Mouse (Mus musculus) liver, embryonic 14.5 days (tissue): ENCODE data around the gene Ppp1r21. TPM values are rescaled to one million over a fixed set of nuclear protein-coding genes. Genes with fewer than 3 reads are reported as not detected.

ENCODE experiments used
- ATAC-seq: fragments of 200-750 bp; cut with Nextera tagmentation; 2 replicates; pipeline ENCODE4 v1.8.0; 2017; ENCODE audit warnings: moderate number of reproducible peaks, mild to moderate bottlenecking, moderate library complexity; ENCODE audit not compliant: insufficient read depth
- DNase-seq, 3 experiments: peaks; one replicate each; pipeline ENCODE4 v3.0.0-alpha.2; 2012 to 2013; ENCODE audit warnings: low read depth in 3 of 3, low spot score in 3 of 3
- H3K27ac ChIP-seq: fragments of 300-500 bp; sonication (generic); 2 replicates; pipeline ENCODE4 v1.5.1; 2014; ENCODE audit warnings: moderate library complexity, mild to moderate bottlenecking, control low read depth, inconsistent platforms
- H3K27me3 ChIP-seq: fragments of 300-500 bp; sonication (generic); 2 replicates; pipeline ENCODE4 v1.6.1; 2014; ENCODE audit warnings: mild to moderate bottlenecking, low read length, moderate library complexity; ENCODE audit not compliant: control insufficient read depth, insufficient read depth
- H3K36me3 ChIP-seq: fragments of 300-500 bp; sonication (generic); replicated peaks from 2 replicates; pipeline ENCODE4 v1.6.1; 2014; ENCODE audit warnings: low read depth; ENCODE audit not compliant: control insufficient read depth, insufficient read depth
- H3K4me1 ChIP-seq, 2 experiments: fragments of 200-500 bp in 1 of 2; fragments of 300-500 bp in 1 of 2; sonication (generic) in 1 of 2; replicated peaks; 2 replicates each; pipeline ENCODE4 v1.6.1; 2012 to 2014; ENCODE audit warnings: antibody characterized with exemption in 1 of 2, inconsistent platforms in 1 of 2, low read length in 1 of 2; ENCODE audit not compliant: control insufficient read depth in 2 of 2, insufficient read depth in 2 of 2
- H3K4me2 ChIP-seq: fragments of 300-500 bp; sonication (generic); 2 replicates; pipeline ENCODE4 v1.6.1; 2014; ENCODE audit warnings: low read depth, mild to moderate bottlenecking, control low read depth, moderate library complexity
- H3K4me3 ChIP-seq, 2 experiments: fragments of 200-500 bp in 1 of 2; fragments of 300-500 bp in 1 of 2; sonication (generic) in 1 of 2; 2 replicates each; pipeline ENCODE4 v1.5.1; 2012 to 2014; ENCODE audit warnings: low read depth in 2 of 2, low read length in 2 of 2, mild to moderate bottlenecking in 2 of 2, control low read depth in 1 of 2, inconsistent platforms in 1 of 2, moderate library complexity in 1 of 2; ENCODE audit not compliant: insufficient read depth in 1 of 2
- H3K9ac ChIP-seq: fragments of 300-500 bp; sonication (generic); replicated peaks from 2 replicates; pipeline ENCODE4 v1.6.1; 2014; ENCODE audit warnings: mild to moderate bottlenecking, control low read depth, moderate library complexity
- H3K9me3 ChIP-seq: fragments of 300-500 bp; sonication (generic); 2 replicates; pipeline ENCODE4 v1.6.1; 2016; ENCODE audit warnings: low read length, mixed read lengths; ENCODE audit not compliant: control insufficient read depth
- CTCF ChIP-seq: IDR thresholded peaks from 2 replicates; pipeline ENCODE4 v1.5.1; 2016; ENCODE audit warnings: antibody characterized with exemption, low read depth, control low read depth
- EP300 ChIP-seq: IDR thresholded peaks from 2 replicates; pipeline ENCODE4 v1.6.1; 2016; ENCODE audit warnings: antibody characterized with exemption, low read depth
- WGBS: fragments of 180-500 bp; shearing (Covaris S2); extraction: QIAGEN DNeasy Blood & Tissue Kit; methylation state at CpG from one replicate; pipeline ENCODE4 v1.1.7; 2014; ENCODE audit not compliant: insufficient replicate concordance; 5-methylcytosine and 5-hydroxymethylcytosine counted together
- polyA plus RNA-seq, 2 experiments: library from polyadenylated mRNA; depleted of rRNA in 1 of 2; stranded (reverse) in 1 of 2; unstranded in 1 of 2; fragments of >200 nt; fragmentation: Nextera tagmentation in 1 of 2; extraction: Ambion mirVana in 1 of 2; gene quantifications; 2 replicates each; pipeline versions ENCODE4 v1.2.1 to v1.2.3; 2012 to 2014

Gene Ppp1r21
- polyA plus RNA-seq, 2 experiments = 8.8 to 11.2 TPM

DNA sequence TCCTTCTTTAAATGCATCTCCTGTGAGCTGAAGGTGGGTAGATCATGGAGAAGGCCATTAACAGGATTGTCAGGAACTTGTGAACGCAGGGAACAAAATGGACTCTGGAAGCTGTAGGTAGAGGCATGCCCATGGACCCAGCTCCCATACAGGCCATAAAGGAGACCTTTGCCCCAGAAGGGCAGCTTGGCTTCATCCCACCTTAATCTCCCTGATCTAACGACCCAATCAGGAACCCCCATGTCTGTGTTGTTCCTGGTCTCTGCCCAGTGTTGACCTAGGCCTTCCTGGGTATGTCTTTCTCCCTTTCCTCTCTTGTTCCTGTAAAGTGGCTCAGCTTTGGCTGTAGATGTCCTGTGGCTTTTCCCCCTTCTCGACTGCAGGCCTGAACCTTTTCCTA is 91.5 kb downstream of the Ppp1r21 start:
- Histone ChIP-seq H3K4me1 (no peaks in the 10 kb centered on the region; a peak in 1 of 4 replicates), H3K4me3 (no peak overlapping the region), H3K27me3 (no peaks in the 10 kb centered on the region), H3K9ac (no peak overlapping the region), H3K9me3 (no peaks in the 10 kb centered on the region), H3K4me2 (no peak overlapping the region), H3K27ac (no peak overlapping the region), H3K36me3 (no peaks in the 10 kb centered on the region)
- no peak for TF ChIP-seq CTCF
- TF ChIP-seq EP300 = no peak
- DNase-seq = no peak
- ATAC-seq = no peak
- 45% methylated on average over 3 of the region's 3 CpGs for WGBS

DNA sequence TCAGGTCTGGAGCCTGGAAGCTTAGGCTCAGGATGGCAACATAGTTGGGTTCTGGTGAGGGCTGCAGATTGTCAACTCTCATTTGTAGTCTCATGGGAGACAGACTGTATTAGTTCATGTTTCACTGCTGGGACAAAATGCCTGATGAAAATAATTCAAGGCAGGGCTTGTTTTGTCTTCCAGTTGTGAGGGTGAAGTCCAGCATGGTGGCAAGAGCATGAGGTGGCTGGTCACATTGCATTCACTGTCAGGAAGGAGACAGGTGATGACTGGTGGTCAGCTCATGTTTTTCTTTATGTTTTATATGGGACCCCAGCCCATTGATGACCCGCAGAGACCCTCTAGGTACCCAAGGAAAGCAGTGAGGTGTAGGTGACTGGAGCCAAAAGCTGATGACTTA is 92.8 kb downstream of the Ppp1r21 start:
- 58% methylated on average over 1 of the region's 1 CpGs for WGBS
- Histone ChIP-seq H3K4me3 (no peak overlapping the region), H3K36me3 (no peaks in the 10 kb centered on the region), H3K27me3 (no peaks in the 10 kb centered on the region), H3K9ac (no peak overlapping the region), H3K4me1 (peaks cover 0 to 2% of the 10 kb centered on the region in 2 experiments; a peak in 2 of 4 replicates), H3K27ac (no peak overlapping the region), H3K9me3 (no peaks in the 10 kb centered on the region), H3K4me2 (no peak overlapping the region)
- DNase-seq = no peak
- TF ChIP-seq CTCF (no peak), EP300 (no peak)
- no peak for ATAC-seq

DNA sequence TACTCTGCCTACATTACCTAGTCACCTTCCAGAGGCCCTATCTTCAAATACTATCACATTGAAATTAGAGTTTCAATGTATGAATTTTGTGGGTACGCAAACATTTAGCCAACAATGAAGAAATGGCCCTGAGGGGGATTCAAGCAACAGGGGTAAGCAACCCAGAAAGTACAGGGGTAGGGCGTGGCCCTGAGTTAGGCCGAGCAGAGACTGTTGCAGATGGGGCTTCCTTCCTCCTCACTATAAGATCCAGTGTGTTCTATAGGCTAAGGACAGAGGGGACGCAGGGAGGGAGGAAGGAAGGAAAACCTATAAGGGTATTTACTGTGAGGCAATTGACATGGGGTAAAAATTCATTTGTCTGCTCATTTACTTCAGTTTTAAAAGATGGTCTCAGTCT is 94.5 kb downstream of the Ppp1r21 start:
- no peaks in the 10 kb centered on the region for H3K36me3 ChIP-seq
- no peak overlapping the region for H3K4me2 ChIP-seq
- no peak for TF ChIP-seq EP300
- TF ChIP-seq CTCF = no peak
- no peak overlapping the region for H3K4me3 ChIP-seq
- H3K9ac ChIP-seq = no peak overlapping the region
- ATAC-seq = no peak
- peaks cover 0 to 2% of the 10 kb centered on the region in 2 experiments; a peak in 2 of 4 replicates for H3K4me1 ChIP-seq
- DNase-seq = no peak
- no peak overlapping the region for H3K27ac ChIP-seq
- no peaks in the 10 kb centered on the region for H3K9me3 ChIP-seq
- H3K27me3 ChIP-seq = no peaks in the 10 kb centered on the region
- 58% methylated on average over 4 of the region's 4 CpGs for WGBS

DNA sequence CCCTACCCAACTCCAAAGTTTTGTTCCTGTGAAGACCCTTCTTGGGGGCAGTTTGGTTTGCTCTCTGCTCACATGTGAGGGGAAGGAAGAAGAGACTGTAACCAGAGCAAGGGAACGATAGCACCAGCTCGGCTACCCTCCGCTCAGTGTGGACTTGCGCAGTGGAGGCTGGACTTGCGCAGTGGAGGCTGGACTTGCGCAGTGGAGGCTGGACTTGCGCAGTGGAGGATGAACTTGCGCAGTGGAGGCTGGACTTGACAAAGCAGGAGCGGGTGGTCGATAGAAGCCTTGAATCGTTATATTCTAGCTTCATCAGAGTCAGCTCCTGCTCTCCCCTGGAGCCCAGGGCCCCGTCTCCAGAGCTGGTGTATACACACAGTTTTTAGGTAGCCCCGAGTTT is 95.4 kb downstream of the Ppp1r21 start:
- no peak overlapping the region for H3K4me2 ChIP-seq
- ATAC-seq = no peak
- H3K27me3 ChIP-seq = no peaks in the 10 kb centered on the region
- H3K4me3 ChIP-seq = no peak overlapping the region
- no peak overlapping the region for H3K27ac ChIP-seq
- H3K9ac ChIP-seq = no peak overlapping the region
- 82% methylated on average over 13 of the region's 13 CpGs for WGBS
- no peaks in the 10 kb centered on the region for H3K9me3 ChIP-seq
- H3K36me3 ChIP-seq = no peaks in the 10 kb centered on the region
- H3K4me1 ChIP-seq = peaks cover 0 to 4% of the 10 kb centered on the region in 2 experiments; a peak in 2 of 4 replicates
- no peak for DNase-seq
- TF ChIP-seq CTCF (no peak), EP300 (no peak)

DNA sequence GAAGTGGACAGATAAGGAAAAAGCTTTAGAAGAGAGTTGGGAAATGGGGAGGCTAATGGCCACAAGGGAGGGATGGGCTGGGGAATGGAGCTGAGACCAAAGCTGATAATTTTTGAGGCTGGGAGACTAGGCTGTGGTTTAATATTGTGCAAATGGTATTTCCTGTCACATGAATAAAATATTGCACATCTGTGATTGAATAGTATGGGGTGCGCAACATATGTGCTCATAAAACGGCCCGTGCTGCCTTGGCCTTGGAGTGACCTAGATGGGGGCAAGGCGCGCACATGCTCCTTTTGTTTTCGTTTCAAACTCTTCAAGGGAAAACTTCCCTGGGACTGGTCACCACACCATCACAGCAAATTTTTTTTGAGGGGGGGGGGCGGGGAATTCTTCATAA is 96.0 kb downstream of the Ppp1r21 start:
- TF ChIP-seq CTCF (no peak), EP300 (no peak)
- no peak overlapping the region for H3K9ac ChIP-seq
- peaks cover 0 to 4% of the 10 kb centered on the region in 2 experiments; a peak in 2 of 4 replicates for H3K4me1 ChIP-seq
- no peaks in the 10 kb centered on the region for H3K27me3 ChIP-seq
- no peaks in the 10 kb centered on the region for H3K9me3 ChIP-seq
- H3K27ac ChIP-seq = no peak overlapping the region
- DNase-seq = no peak
- H3K4me2 ChIP-seq = no peak overlapping the region
- ATAC-seq = no peak
- H3K4me3 ChIP-seq = no peak overlapping the region
- no peaks in the 10 kb centered on the region for H3K36me3 ChIP-seq
- 68% methylated on average over 7 of the region's 7 CpGs for WGBS
